Mouse (Mus musculus) urinary bladder, adult 18-20 months (tissue): ENCODE results near the gene Hspa1l.
"Not testable (repeated sequence)": the region's sequence is repeated elsewhere in the genome, so short reads cannot be mapped to it uniquely, and the experiment has no call there.

Experiments
- DNase-seq, 2 experiments: peaks; one replicate each; pipeline ENCODE4 v3.0.0; 2022; ENCODE audit warnings: low spot score in 2 of 2, mixed read lengths in 2 of 2

Hspa1l gene

GRCm38 (mm10) chr17:34971694-34972068 lies 822 bp upstream of the Hspa1l start:
- not testable (repeated sequence) for DNase-seq

GRCm38 (mm10) chr17:34975581-34976492 lies 3.3 kb downstream of the Hspa1l start:
- no peak for DNase-seq

GRCm38 (mm10) chr17:34977000-34977399 lies 4.5 kb downstream of the Hspa1l start:
- DNase-seq: no peak

GRCm38 (mm10) chr17:34978239-34978638 lies 5.7 kb downstream of the Hspa1l start:
- no peak for DNase-seq

- DNase-seq: no peak
Observed at GRCm38 (mm10) chr17:34979631-34980030, 7.1 kb downstream of the Hspa1l start.

GRCm38 (mm10) chr17:34980655-34981054 lies 8.2 kb downstream of the Hspa1l start:
- no peak for DNase-seq

GRCm38 (mm10) chr17:34981690-34982180 lies 9.2 kb downstream of the Hspa1l start, which contains the start of gene Lsm2:
Lsm2 (plus strand) TSS chr17:34981862.
- peak; percentile 88 to 94 for DNase-seq

GRCm38 (mm10) chr17:34982328-34982727 lies 9.8 kb downstream of the Hspa1l start:
- no peak for DNase-seq

- no peak for DNase-seq
Observed at GRCm38 (mm10) chr17:34984218-34984617, 11.7 kb downstream of the Hspa1l start.

- DNase-seq: no peak
Observed at GRCm38 (mm10) chr17:34994751-34995150, 22.2 kb downstream of the Hspa1l start.

- DNase-seq: not testable (repeated sequence)
Observed at GRCm38 (mm10) chr17:34995192-34995591, 22.7 kb downstream of the Hspa1l start.

GRCm38 (mm10) chr17:34995927-34996326 lies 23.4 kb downstream of the Hspa1l start:
- not testable (repeated sequence) for DNase-seq

GRCm38 (mm10) chr17:34996411-34997141 lies 24.1 kb downstream of the Hspa1l start:
- DNase-seq: no peak

- no peak for DNase-seq
Observed at GRCm38 (mm10) chr17:34997142-34997483, 24.6 kb downstream of the Hspa1l start.

GRCm38 (mm10) chr17:34998526-34999430 lies 26.3 kb downstream of the Hspa1l start:
- DNase-seq: no peak

GRCm38 (mm10) chr17:34999871-35000716 lies 27.6 kb downstream of the Hspa1l start:
- DNase-seq: not testable (repeated sequence)

GRCm38 (mm10) chr17:35000717-35001451 lies 28.4 kb downstream of the Hspa1l start, which contains the start of gene Vars:
Vars (plus strand) TSS chr17:35000987.
- peak; percentile 82 to 92 for DNase-seq

GRCm38 (mm10) chr17:35001452-35002152 lies 29.1 kb downstream of the Hspa1l start:
- DNase-seq: no peak
